In the genomic region with DNA sequence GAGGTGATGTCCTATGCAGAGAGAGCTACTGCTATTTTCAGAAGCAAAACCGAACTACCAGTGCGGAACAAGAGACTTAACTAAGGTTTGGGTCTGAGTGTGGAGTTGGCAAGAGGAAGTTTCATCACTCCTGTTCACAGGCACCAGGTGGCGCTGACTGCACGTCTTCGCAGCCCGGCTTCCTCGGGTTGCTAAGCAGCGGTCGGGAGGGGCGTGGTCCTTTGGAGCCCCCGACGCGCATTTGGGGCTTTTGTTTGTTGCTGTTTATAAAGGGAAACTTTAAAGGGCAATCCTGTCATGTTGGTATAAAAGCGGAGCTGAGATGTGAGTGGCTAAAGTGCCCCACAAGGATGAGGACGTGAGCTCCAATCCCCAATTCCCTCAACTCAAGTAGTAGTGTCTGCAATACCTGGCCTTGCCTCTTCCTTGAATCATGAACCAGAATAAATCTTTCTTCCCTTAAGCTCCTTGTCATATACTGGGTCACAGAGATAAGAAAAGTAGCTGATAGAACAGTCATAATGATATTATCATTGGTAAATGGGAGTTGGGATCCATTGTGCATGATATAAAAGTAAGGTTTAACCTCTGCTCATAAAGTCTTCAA, we compare ENCODE assay signal across 8 mouse cellular contexts. TPM values are rescaled to one million over a fixed set of nuclear protein-coding genes. Genes with fewer than 3 reads are reported as not detected.
DNase-seq lines count a peak whose midpoint lies in the region; ATAC-seq and TF ChIP-seq lines count a peak whose summit lies in the region.

No protein-coding gene starts in this region.

- no peak for TF ChIP-seq POLR2A in bone marrow, adult 2 months (IDR thresholded peaks at IDR 0.05; ENCODE audit: borderline replicate concordance, control insufficient read depth, low read depth, low read length)

- peaks cover 5% of the 10 kb centered on the region for H3K27me3 ChIP-seq in embryonic facial prominence, embryonic 15.5 days
- H3K27me3 ChIP-seq in heart, embryonic 12.5 days (replicated peaks) = peaks cover 51% of the 10 kb centered on the region
- no peaks in the 10 kb centered on the region for H3K27me3 ChIP-seq in kidney, postnatal 0 days (ENCODE audit: insufficient read depth, low read length)
- peaks cover 5% of the 10 kb centered on the region; the same call in 1 of the 2 replicates for H3K27me3 ChIP-seq in liver, embryonic 11.5 days (replicated peaks; ENCODE audit: control insufficient read depth, insufficient read depth, low read length)
- H3K27me3 ChIP-seq in neural tube, embryonic 13.5 days = peaks cover 29% of the 10 kb centered on the region

- peak overlapping the region; percentile 40 for H3K4me2 ChIP-seq in embryonic facial prominence, embryonic 15.5 days (replicated peaks)
- H3K4me2 ChIP-seq in heart, embryonic 12.5 days = peak overlapping the region; percentile 45
- peak overlapping the region; percentile 34 for H3K4me2 ChIP-seq in kidney, postnatal 0 days (ENCODE audit: low read length)
- H3K4me2 ChIP-seq in liver, embryonic 11.5 days = no peak overlapping the region
- peak overlapping the region; percentile 52 for H3K4me2 ChIP-seq in neural tube, embryonic 13.5 days

- no peak overlapping the region for H3K9ac ChIP-seq in embryonic facial prominence, embryonic 15.5 days
- no peak overlapping the region for H3K9ac ChIP-seq in heart, embryonic 12.5 days
- no peak overlapping the region for H3K9ac ChIP-seq in kidney, postnatal 0 days (ENCODE audit: low read depth, low read length)
- H3K9ac ChIP-seq in liver, embryonic 11.5 days (ENCODE audit: low read depth, low read length) = no peak overlapping the region
- no peak overlapping the region for H3K9ac ChIP-seq in neural tube, embryonic 13.5 days

- peak; percentile 64 for DNase-seq in 416B (ENCODE audit: low read depth)
- peak; percentile 79 for DNase-seq in kidney, postnatal 0 days (ENCODE audit: low spot score)
- DNase-seq in liver, embryonic 11.5 days (ENCODE audit: low spot score) = peak; percentile 46
- DNase-seq in thymus, adult 18-20 months = peak; percentile 17 to 19

- H3K9me3 ChIP-seq in embryonic facial prominence, embryonic 15.5 days (replicated peaks) = no peaks in the 10 kb centered on the region
- H3K9me3 ChIP-seq in heart, embryonic 12.5 days (replicated peaks) = no peaks in the 10 kb centered on the region
- no peaks in the 10 kb centered on the region for H3K9me3 ChIP-seq in kidney, postnatal 0 days (replicated peaks; ENCODE audit: low read length)
- no peaks in the 10 kb centered on the region for H3K9me3 ChIP-seq in liver, embryonic 11.5 days (ENCODE audit: control insufficient read depth, low read length)
- H3K9me3 ChIP-seq in neural tube, embryonic 13.5 days = no peaks in the 10 kb centered on the region

- ATAC-seq in embryonic facial prominence, embryonic 15.5 days (ENCODE audit: insufficient number of reproducible peaks, low FRiP score, low TSS enrichment, low read depth) = no peak
- ATAC-seq in heart, embryonic 12.5 days (ENCODE audit: insufficient number of reproducible peaks, low FRiP score) = no peak
- ATAC-seq in kidney, postnatal 0 days (replicated peaks; ENCODE audit: low FRiP score, low read depth) = 0 out of 2 replicates have a peak, but pooled peaks have one; percentile 7
- ATAC-seq in liver, embryonic 11.5 days (replicated peaks; ENCODE audit: low FRiP score) = 0 out of 2 replicates have a peak, but pooled peaks have one; percentile 15
- peak; percentile 57 for ATAC-seq in neural tube, embryonic 13.5 days (ENCODE audit: low read depth)

- TF ChIP-seq CTCF in bone marrow, adult 2 months (IDR thresholded peaks at IDR 0.05; ENCODE audit: control insufficient read depth, insufficient read depth, low read length) = peak; percentile 56; the same call in 1 of the 2 replicates
- peak; percentile 82 for TF ChIP-seq CTCF in kidney, postnatal 0 days (IDR thresholded peaks at IDR 0.05; ENCODE audit: low read depth)

- 3% methylated on average over 15 of the region's 15 CpGs for WGBS in bone marrow, adult 2 months
- WGBS in embryonic facial prominence, embryonic 15.5 days = 6% methylated on average over 15 of the region's 15 CpGs
- 4% methylated on average over 15 of the region's 15 CpGs for WGBS in heart, embryonic 12.5 days
- WGBS in kidney, postnatal 0 days = 5% methylated on average over 15 of the region's 15 CpGs
- 6% methylated on average over 15 of the region's 15 CpGs for WGBS in liver, embryonic 11.5 days
- 6% methylated on average over 15 of the region's 15 CpGs for WGBS in neural tube, embryonic 13.5 days

- H3K4me1 ChIP-seq in bone marrow, adult 2 months (ENCODE audit: control insufficient read depth, insufficient read depth, low read length) = peaks cover 1% of the 10 kb centered on the region; the same call in 1 of the 2 replicates
- 0 out of 2 replicates have a peak, but pooled peaks cover 6% of the 10 kb centered on the region for H3K4me1 ChIP-seq in embryonic facial prominence, embryonic 15.5 days
- no peaks in the 10 kb centered on the region for H3K4me1 ChIP-seq in heart, embryonic 12.5 days (replicated peaks)
- H3K4me1 ChIP-seq in kidney, postnatal 0 days (replicated peaks; ENCODE audit: insufficient read depth, low read length) = no peaks in the 10 kb centered on the region
- H3K4me1 ChIP-seq in liver, embryonic 11.5 days (replicated peaks; ENCODE audit: control insufficient read depth, insufficient read depth, low read length) = no peaks in the 10 kb centered on the region
- H3K4me1 ChIP-seq in neural tube, embryonic 13.5 days (replicated peaks) = peaks cover 7% of the 10 kb centered on the region; the same call in 1 of the 2 replicates

- H3K4me3 ChIP-seq in bone marrow, adult 2 months (replicated peaks; ENCODE audit: control insufficient read depth, low read depth, low read length) = no peak overlapping the region
- H3K4me3 ChIP-seq in embryonic facial prominence, embryonic 15.5 days (replicated peaks) = no peak overlapping the region; the same call in 1 of the 2 replicates
- H3K4me3 ChIP-seq in heart, embryonic 12.5 days = no peak overlapping the region
- H3K4me3 ChIP-seq in kidney, postnatal 0 days (replicated peaks; ENCODE audit: low read depth, low read length) = no peak overlapping the region
- H3K4me3 ChIP-seq in liver, embryonic 11.5 days (ENCODE audit: low read depth, low read length) = no peak overlapping the region
- peak overlapping the region; percentile 18 for H3K4me3 ChIP-seq in neural tube, embryonic 13.5 days

- H3K27ac ChIP-seq in bone marrow, adult 2 months (ENCODE audit: control insufficient read depth, insufficient read depth, low read depth, low read length, poor library complexity) = no peak overlapping the region
- no peak overlapping the region for H3K27ac ChIP-seq in embryonic facial prominence, embryonic 15.5 days (replicated peaks)
- H3K27ac ChIP-seq in heart, embryonic 12.5 days (ENCODE audit: poor library complexity, severe bottlenecking) = no peak overlapping the region
- H3K27ac ChIP-seq in kidney, postnatal 0 days = no peak overlapping the region
- no peak overlapping the region for H3K27ac ChIP-seq in liver, embryonic 11.5 days (ENCODE audit: low read depth, low read length)
- no peak overlapping the region for H3K27ac ChIP-seq in neural tube, embryonic 13.5 days (replicated peaks)

- no peaks in the 10 kb centered on the region for H3K36me3 ChIP-seq in embryonic facial prominence, embryonic 15.5 days
- H3K36me3 ChIP-seq in heart, embryonic 12.5 days = no peaks in the 10 kb centered on the region
- no peaks in the 10 kb centered on the region for H3K36me3 ChIP-seq in kidney, postnatal 0 days (ENCODE audit: insufficient read depth, low read length)
- no peaks in the 10 kb centered on the region for H3K36me3 ChIP-seq in liver, embryonic 11.5 days (ENCODE audit: control insufficient read depth, insufficient read depth, low read length)
- no peaks in the 10 kb centered on the region for H3K36me3 ChIP-seq in neural tube, embryonic 13.5 days

RNA-seq across cellular contexts. Expression of a gene that starts 40.1 kb away (rescaled TPM):
- polyA plus RNA-seq in bone marrow, adult 2 months (2011; ENCODE audit: insufficient read depth, insufficient read length, low replicate concordance, missing spikeins) = not detected in 2 replicates
- polyA plus RNA-seq in embryonic facial prominence, embryonic 15.5 days (2015; fragmentation: Nextera tagmentation; extraction: Ambion mirVana) = 0.63 and 0.71 TPM in 2 replicates
- 0.08 TPM in 1 of 2 replicates, not detected in the other for polyA plus RNA-seq in heart, embryonic 12.5 days (2016; fragmentation: Nextera tagmentation; extraction: Ambion mirVana)
- 1.2 and 1.4 TPM in 2 replicates for polyA plus RNA-seq in kidney, postnatal 0 days (2015; fragmentation: Nextera tagmentation; extraction: Ambion mirVana)
- 0.07 TPM in 1 of 2 replicates, not detected in the other for polyA plus RNA-seq in liver, embryonic 11.5 days (2014; fragmentation: Nextera tagmentation; extraction: Ambion mirVana)
- 1.5 and 1.8 TPM in 2 replicates for polyA plus RNA-seq in neural tube, embryonic 13.5 days (2015; fragmentation: Nextera tagmentation; extraction: Ambion mirVana)

Comparison
In these comparisons a context has a peak if more than half of its experiments do, and no peak if none do; other contexts are left out.
1. DNase-seq: peak in every context shown above with its lines; median percentile 79 in kidney, postnatal 0 days; 64 in 416B; 46 in liver, embryonic 11.5 days; 18 in thymus, adult 18-20 months.
2. ATAC-seq: peak in kidney, postnatal 0 days (single experiment), liver, embryonic 11.5 days (single experiment) and neural tube, embryonic 13.5 days (single experiment); none in embryonic facial prominence, embryonic 15.5 days (single experiment) and heart, embryonic 12.5 days (single experiment).